Mouse (Mus musculus) hindbrain, embryonic 11.5 days (tissue): ENCODE results near the gene Ifitm10. TPM values are rescaled to one million over a fixed set of nuclear protein-coding genes. Genes with fewer than 3 reads are reported as not detected.
"Not testable (repeated sequence)": the region's sequence is repeated elsewhere in the genome, so short reads cannot be mapped to it uniquely, and the experiment has no call there.

Experiments used
- ATAC-seq: fragments of 200-750 bp; cut with Nextera tagmentation; 2 replicates; pipeline ENCODE4 v1.8.0; 2017; ENCODE audit warnings: mild to moderate bottlenecking, moderate TSS enrichment, moderate library complexity; ENCODE audit not compliant: low FRiP score
- DNase-seq: peaks from one replicate; pipeline ENCODE4 v3.0.0-alpha.2; 2015; ENCODE audit warnings: low spot score
- H3K27ac ChIP-seq: fragments of 300-500 bp; sonication (generic); 2 replicates; pipeline ENCODE4 v1.5.1; 2014; ENCODE audit warnings: mild to moderate bottlenecking, low read depth, low read length
- H3K27me3 ChIP-seq: fragments of 300-500 bp; sonication (generic); 2 replicates; pipeline ENCODE4 v1.6.1; 2014; ENCODE audit warnings: mild to moderate bottlenecking, low read length, moderate library complexity, mixed read lengths; ENCODE audit not compliant: control insufficient read depth, insufficient read depth
- H3K36me3 ChIP-seq: fragments of 300-500 bp; sonication (generic); 2 replicates; pipeline ENCODE4 v1.6.1; 2014; ENCODE audit warnings: mild to moderate bottlenecking, low read length, moderate library complexity, mixed read lengths; ENCODE audit not compliant: control insufficient read depth, insufficient read depth
- H3K4me1 ChIP-seq: fragments of 300-500 bp; sonication (generic); replicated peaks from 2 replicates; pipeline ENCODE4 v1.6.1; 2014; ENCODE audit warnings: low read length, mixed read lengths; ENCODE audit not compliant: control insufficient read depth, insufficient read depth
- H3K4me2 ChIP-seq: fragments of 300-500 bp; sonication (generic); replicated peaks from 2 replicates; pipeline ENCODE4 v1.6.1; 2014; ENCODE audit warnings: mild to moderate bottlenecking, low read depth, low read length
- H3K4me3 ChIP-seq: fragments of 300-500 bp; sonication (generic); 2 replicates; pipeline ENCODE4 v1.5.1; 2014; ENCODE audit warnings: low read depth, low read length
- H3K9ac ChIP-seq: fragments of 300-500 bp; sonication (generic); 2 replicates; pipeline ENCODE4 v1.6.1; 2014; ENCODE audit warnings: low read depth, low read length
- H3K9me3 ChIP-seq: fragments of 300-500 bp; sonication (generic); 2 replicates; pipeline ENCODE4 v1.6.1; 2016; ENCODE audit warnings: low read length; ENCODE audit not compliant: control insufficient read depth
- whole genome bisulfite sequencing: fragments of 180-500 bp; shearing (Covaris S2); extraction: QIAGEN DNeasy Blood & Tissue Kit; methylation state at CpG from one replicate; pipeline ENCODE4 v1.1.7; 2014; 5-methylcytosine and 5-hydroxymethylcytosine counted together
- polyA plus RNA-seq: library from polyadenylated mRNA; unstranded; fragments of >200 nt; fragmentation: Nextera tagmentation; extraction: Ambion mirVana; gene quantifications from 2 replicates; pipeline ENCODE4 v1.2.1, GENCODE M21; 2014

Gene Ifitm10
- polyA plus RNA-seq, 1 experiment from 2014 or later = 0.39 TPM

- peak overlapping the region; percentile 21 for H3K9ac ChIP-seq
Observed at GRCm38 (mm10) chr7:142285130-142285835, 88.3 kb downstream of the Ifitm10 start.

GRCm38 (mm10) chr7:142284615-142285080 lies 88.9 kb downstream of the Ifitm10 start:
- H3K4me3 ChIP-seq = peak overlapping the region; percentile 45
- H3K4me2 ChIP-seq = peak overlapping the region; percentile 74
- DNase-seq (peak; percentile 99), ATAC-seq (peak; percentile 82)
- H3K27ac ChIP-seq = peak overlapping the region; percentile 54; the same call in 1 of the 2 replicates
- H3K4me1 ChIP-seq = no peaks in the 10 kb centered on the region
- no peaks in the 10 kb centered on the region for H3K36me3 ChIP-seq
- WGBS = 0% methylated on average over 19 of the region's 19 CpGs
- H3K9ac ChIP-seq = peak overlapping the region; percentile 59
- peaks cover 9% of the 10 kb centered on the region for H3K27me3 ChIP-seq
- no peaks in the 10 kb centered on the region for H3K9me3 ChIP-seq

More at GRCm38 (mm10) chr7:142285130-142285835, 88.3 kb downstream of the Ifitm10 start:
- no peaks in the 10 kb centered on the region for H3K9me3 ChIP-seq
- 25% methylated on average over 23 of the region's 23 CpGs for WGBS
- no peaks in the 10 kb centered on the region for H3K36me3 ChIP-seq
- ATAC-seq (peak; percentile 76), DNase-seq (no peak)
- H3K4me2 ChIP-seq = peak overlapping the region; percentile 74
- H3K4me3 ChIP-seq = peak overlapping the region; percentile 45; the same call in 1 of the 2 replicates
- peaks cover 9% of the 10 kb centered on the region for H3K27me3 ChIP-seq
- no peaks in the 10 kb centered on the region for H3K4me1 ChIP-seq
- no peak overlapping the region for H3K27ac ChIP-seq

- Histone ChIP-seq H3K27ac (peak overlapping the region; percentile 54; the same call in 1 of the 2 replicates), H3K4me2 (peak overlapping the region; percentile 74), H3K4me1 (no peaks in the 10 kb centered on the region), H3K36me3 (no peaks in the 10 kb centered on the region), H3K27me3 (peaks cover 9% of the 10 kb centered on the region), H3K4me3 (peak overlapping the region; percentile 45), H3K9ac (peak overlapping the region; percentile 59), H3K9me3 (no peaks in the 10 kb centered on the region)
- ATAC-seq = peak; percentile 77
- under 1% methylated on average over 38 of the region's 38 CpGs for WGBS
- peak; percentile 77 for DNase-seq
Observed at GRCm38 (mm10) chr7:142284023-142284591, 89.4 kb downstream of the Ifitm10 start.

- H3K9me3 ChIP-seq, DNase-seq, H3K36me3 ChIP-seq, H3K27ac ChIP-seq, H3K4me1 ChIP-seq, H3K4me2 ChIP-seq, H3K9ac ChIP-seq, ATAC-seq, H3K27me3 ChIP-seq, H3K4me3 ChIP-seq: not testable (repeated sequence)
- 36% methylated on average over 2 of the region's 2 CpGs for WGBS
Observed at GRCm38 (mm10) chr7:142282847-142283246, 90.7 kb downstream of the Ifitm10 start.

GRCm38 (mm10) chr7:142279291-142279690 lies 94.3 kb downstream of the Ifitm10 start:
- H3K4me3 ChIP-seq, ATAC-seq: not testable (repeated sequence)
- WGBS = 72% methylated on average over 1 of the region's 1 CpGs

GRCm38 (mm10) chr7:142278183-142278582 lies 95.4 kb downstream of the Ifitm10 start:
- ATAC-seq, H3K9me3 ChIP-seq, H3K4me2 ChIP-seq, H3K27me3 ChIP-seq, H3K36me3 ChIP-seq, H3K27ac ChIP-seq, H3K9ac ChIP-seq, H3K4me1 ChIP-seq, H3K4me3 ChIP-seq: not testable (repeated sequence)
- WGBS = 0% methylated on average over 3 of the region's 3 CpGs
- peak; percentile 79 for DNase-seq

More at GRCm38 (mm10) chr7:142279291-142279690, 94.3 kb downstream of the Ifitm10 start:
- not testable (repeated sequence) for H3K27me3 ChIP-seq, H3K27ac ChIP-seq, H3K4me1 ChIP-seq, H3K9ac ChIP-seq, DNase-seq, H3K9me3 ChIP-seq, H3K4me2 ChIP-seq, H3K36me3 ChIP-seq

Other genes with a start within 250 kb of the Ifitm10 start
- gene Gm39115, start 237.7 kb downstream of the Ifitm10 start, polyA plus RNA-seq = not detected in 2 replicates
- gene Gm45337, start 229.1 kb downstream of the Ifitm10 start, polyA plus RNA-seq = not detected in 2 replicates
- gene Gm29735, start 216.6 kb downstream of the Ifitm10 start, polyA plus RNA-seq = not detected in 2 replicates
- gene Gm4553, start 208.0 kb downstream of the Ifitm10 start, polyA plus RNA-seq = not detected in 2 replicates
- gene Krtap5-2, start 197.7 kb downstream of the Ifitm10 start, polyA plus RNA-seq = not detected in 2 replicates
- gene Gm10153, start 183.4 kb downstream of the Ifitm10 start, polyA plus RNA-seq = not detected in 2 replicates
- gene Krtap5-3, start 172.4 kb downstream of the Ifitm10 start, polyA plus RNA-seq = not detected in 2 replicates
- not detected in 2 replicates for gene Gm7579, start 161.9 kb downstream of the Ifitm10 start, polyA plus RNA-seq
- not detected in 2 replicates for gene Krtap5-5, start 143.8 kb downstream of the Ifitm10 start, polyA plus RNA-seq
- not detected in 2 replicates for gene Gm40460, start 132.7 kb downstream of the Ifitm10 start, polyA plus RNA-seq
- not detected in 2 replicates for gene Gm2431, start 115.4 kb downstream of the Ifitm10 start, polyA plus RNA-seq
- gene Gm4559, start 99.4 kb downstream of the Ifitm10 start, polyA plus RNA-seq = not detected in 2 replicates
- gene Krtap5-1, start 76.6 kb downstream of the Ifitm10 start, polyA plus RNA-seq = not detected in 2 replicates
- gene Krtap5-4, start 70.2 kb downstream of the Ifitm10 start, polyA plus RNA-seq = not detected in 2 replicates
- not detected in 2 replicates for gene Gm49369, start 8.9 kb upstream of the Ifitm10 start, polyA plus RNA-seq
- gene Ctsd, start 14.3 kb upstream of the Ifitm10 start, polyA plus RNA-seq = 168 and 200 TPM in 2 replicates
- not detected in 2 replicates for gene Syt8, start 61.1 kb upstream of the Ifitm10 start, polyA plus RNA-seq
- 1.4 and 1.7 TPM in 2 replicates for gene Tnni2, start 68.1 kb upstream of the Ifitm10 start, polyA plus RNA-seq
- 16.1 and 18.7 TPM in 2 replicates for gene Lsp1, start 87.1 kb upstream of the Ifitm10 start, polyA plus RNA-seq
- 1.7 and 1.9 TPM in 2 replicates for gene Tnnt3, start 125.1 kb upstream of the Ifitm10 start, polyA plus RNA-seq
- 13.5 and 13.9 TPM in 2 replicates for gene Mrpl23, start 158.9 kb upstream of the Ifitm10 start, polyA plus RNA-seq